Mouse (Mus musculus): ENCODE measurements around the gene Gm31371.
A peak's percentile ranks its signal among the peaks of the same experiment; 100 is the strongest.
"Not testable (repeated sequence)": the region's sequence is repeated elsewhere in the genome, so short reads cannot be mapped to it uniquely, and the experiment has no call there.

Gm31371 gene

DNA sequence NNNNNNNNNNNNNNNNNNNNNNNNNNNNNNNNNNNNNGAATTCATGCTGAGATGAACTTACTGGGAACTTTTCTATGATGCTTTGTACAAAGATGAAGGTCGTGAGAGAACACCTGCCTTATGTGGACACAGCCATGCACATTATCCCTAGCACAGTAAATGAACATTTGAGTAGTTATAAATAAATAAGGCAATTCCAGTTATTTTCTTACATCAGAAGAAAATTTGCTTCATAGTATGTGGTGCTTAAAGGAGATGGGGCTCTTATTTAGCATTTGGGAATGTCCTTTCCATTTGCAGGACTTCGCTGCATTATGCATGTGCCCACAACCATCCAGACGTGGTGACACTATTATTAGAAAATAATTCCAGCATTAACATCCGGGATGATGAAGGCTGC lies at the start of gene Gm31371:
Gm31371 (plus strand) TSS at position 301 of the 400 bp plus-strand sequence.
- not testable (repeated sequence) for DNase-seq (ENCODE audit: low spot score)

DNA sequence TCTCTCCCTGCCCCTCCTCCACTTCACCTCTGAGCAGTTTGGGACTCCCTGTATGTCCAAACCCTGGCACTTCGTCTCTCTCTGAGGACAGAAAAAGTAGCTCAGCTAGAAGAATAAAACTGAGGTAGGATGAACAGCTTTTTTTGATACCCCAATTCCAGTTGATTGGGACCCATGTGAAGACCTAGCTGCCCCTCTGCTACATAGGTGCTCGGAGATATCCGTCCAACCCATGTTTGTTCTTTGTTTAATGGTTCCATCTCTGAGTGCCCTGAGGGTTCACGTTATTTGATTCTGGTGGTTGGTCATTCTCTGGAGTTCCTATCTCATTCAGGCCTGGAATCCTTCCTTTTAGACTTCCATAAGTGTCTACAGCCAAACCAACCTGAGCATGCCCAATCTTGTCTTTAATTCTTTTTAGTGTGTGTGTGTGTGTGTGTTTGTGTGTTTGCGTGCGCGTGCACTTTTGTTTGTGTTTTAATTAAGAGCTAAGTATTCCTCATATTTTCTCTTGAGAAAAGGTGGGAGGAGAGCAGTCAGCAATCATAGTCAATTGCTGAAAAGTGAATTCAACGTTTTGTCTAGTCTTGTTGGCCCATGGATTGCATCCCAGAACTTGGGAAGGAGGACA lies 3.3 kb downstream of the Gm31371 start:
- not testable (repeated sequence) for DNase-seq (ENCODE audit: low spot score)

DNA sequence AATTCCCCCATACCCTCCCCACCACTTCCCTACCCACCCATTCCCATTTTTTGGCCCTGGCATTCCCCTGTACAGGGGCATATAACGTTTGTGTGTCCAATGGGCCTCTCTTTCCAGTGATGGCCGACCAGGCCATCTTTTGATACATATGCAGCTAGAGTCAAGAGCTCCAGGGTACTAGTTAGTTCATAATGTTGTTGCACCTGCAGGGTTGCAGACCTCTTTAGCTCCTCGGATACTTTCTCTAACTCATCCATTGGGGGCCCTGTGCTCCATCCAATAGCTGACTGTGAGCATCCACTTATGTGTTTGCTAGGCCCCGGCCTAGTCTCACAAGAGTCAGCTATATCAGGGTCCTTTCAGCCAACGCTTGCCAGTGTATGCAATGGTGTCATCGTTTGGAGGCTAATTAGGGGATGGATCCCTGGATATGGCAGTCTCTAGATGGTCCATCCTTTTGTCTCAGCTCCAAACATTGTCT lies 5.7 kb downstream of the Gm31371 start:
- not testable (repeated sequence) for DNase-seq (ENCODE audit: low spot score)

DNA sequence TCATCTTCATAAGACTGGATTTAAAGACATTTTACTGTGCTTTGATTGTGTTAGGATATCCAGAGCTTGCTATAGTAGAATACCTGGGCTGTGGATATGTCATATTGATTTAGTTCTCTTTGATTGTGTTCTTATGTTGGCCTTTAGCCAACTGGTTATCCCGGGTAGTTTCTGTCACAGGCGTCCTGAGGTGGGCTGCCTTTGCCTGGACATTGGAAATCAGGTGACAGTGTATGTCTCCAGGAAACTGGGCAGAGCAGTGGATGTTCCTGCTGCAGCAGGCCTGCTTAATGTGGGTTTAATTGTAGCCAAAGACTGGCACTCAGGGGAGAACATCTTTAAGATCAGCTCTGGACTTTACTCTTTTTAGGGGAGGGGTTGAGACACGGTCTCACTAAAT lies 15.9 kb downstream of the Gm31371 start:
- not testable (repeated sequence) for DNase-seq (ENCODE audit: low spot score)

DNA sequence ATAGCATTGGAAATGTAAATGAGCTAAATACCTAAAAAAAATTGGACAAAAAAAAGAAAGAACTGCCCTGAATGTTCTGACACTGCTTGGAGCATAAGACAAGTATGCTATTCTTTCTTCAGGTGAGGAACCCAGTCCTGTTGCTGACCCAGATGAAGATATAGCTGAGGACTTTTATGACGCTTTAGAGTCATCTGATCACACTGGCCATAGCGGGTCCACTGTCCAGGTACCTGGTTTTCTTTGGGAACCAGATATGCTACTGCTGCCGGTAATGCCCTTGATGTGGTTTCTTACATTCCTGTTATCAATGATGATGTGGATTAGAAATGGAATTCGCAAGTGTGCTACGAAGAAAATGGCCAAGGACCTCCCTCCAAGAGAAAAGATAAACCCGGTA lies 31.1 kb downstream of the Gm31371 start:
- DNase-seq (ENCODE audit: low spot score), result peak; percentile 12

DNA sequence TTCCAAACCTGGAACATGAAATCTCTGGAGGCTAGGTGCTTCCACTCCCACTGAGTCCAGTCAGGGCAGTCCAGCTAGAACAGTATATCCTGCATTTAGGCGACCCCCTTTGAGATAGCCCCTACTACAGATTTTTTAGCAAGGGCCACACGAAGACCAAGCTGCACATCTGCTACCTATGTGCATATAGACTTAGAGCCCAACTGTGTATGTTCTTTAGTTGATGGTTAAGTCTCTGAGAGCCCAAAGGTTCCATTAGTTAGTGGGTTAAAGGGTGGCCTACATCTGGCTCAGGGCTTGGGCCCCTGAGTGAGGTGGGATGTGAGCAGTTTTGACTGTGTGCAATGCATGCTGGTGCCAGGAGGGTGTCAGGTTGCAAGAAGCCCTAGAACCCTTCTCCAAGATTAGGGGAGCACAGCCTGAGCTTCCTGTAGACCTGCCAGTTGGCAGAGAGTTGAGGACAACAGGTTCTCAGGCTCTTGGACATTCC lies 32.4 kb downstream of the Gm31371 start:
- DNase-seq (ENCODE audit: low spot score), result peak; percentile 5

DNA sequence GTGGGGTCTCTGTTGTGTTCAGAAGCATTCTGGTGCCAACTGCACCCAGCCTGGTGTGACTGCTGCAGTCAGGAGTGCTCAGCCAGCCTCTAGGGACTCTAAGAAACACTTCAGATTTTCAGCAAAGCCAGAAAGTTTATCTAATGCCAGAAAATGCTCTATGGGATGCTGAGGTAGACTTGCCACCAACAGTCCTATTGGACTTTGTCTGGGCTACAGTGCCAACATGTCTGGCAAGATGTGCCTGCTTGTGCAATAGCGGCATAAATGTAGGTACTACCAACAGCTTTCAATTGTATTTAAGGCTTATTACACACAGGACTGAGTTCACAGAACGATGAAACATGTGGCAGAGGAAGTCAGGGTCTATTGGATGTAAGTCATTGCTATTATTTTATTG lies 57.7 kb downstream of the Gm31371 start:
- no peak for DNase-seq (ENCODE audit: low spot score)

DNA sequence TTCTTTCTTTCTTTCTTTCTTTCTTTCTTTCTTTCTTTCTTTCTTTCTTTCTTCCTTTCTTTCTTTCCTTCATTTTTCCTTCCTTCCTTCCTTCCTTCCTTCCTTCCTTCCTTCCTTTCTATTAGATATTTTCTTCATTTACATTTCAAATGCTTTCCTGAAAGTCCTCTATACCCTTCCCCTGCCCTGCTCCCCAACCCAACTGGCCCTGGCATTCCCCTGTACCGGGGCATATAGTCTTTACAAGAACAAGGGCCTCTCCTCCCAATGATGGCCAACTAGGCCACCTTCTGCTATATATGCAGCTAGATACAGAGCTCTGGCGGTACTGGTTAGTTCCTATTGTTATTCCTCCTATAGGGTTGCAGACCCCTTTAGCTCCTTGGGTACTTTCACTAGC lies 60.6 kb downstream of the Gm31371 start:
- not testable (repeated sequence) for DNase-seq (ENCODE audit: low spot score)

DNA sequence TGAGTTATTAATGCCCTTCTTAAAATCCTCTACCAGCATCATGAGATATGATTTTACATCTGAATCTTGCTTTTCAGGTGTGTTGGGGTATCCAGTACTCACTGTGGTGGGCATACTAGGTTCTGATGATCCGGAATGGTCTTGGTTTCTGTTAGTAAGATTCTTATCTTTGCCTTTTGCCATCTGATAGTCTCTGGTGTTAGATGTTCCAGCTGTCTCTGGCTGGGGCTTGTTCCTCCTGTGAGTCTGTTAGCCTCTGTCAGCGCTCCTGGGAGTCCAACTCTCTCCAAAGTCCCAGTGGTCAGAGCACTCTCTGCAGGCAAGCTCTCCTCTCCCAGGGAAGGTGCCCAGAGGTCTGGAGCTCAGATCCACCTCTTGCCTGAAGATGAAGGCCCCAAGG lies 65.0 kb downstream of the Gm31371 start:
- DNase-seq (ENCODE audit: low spot score), result peak; percentile 35

DNA sequence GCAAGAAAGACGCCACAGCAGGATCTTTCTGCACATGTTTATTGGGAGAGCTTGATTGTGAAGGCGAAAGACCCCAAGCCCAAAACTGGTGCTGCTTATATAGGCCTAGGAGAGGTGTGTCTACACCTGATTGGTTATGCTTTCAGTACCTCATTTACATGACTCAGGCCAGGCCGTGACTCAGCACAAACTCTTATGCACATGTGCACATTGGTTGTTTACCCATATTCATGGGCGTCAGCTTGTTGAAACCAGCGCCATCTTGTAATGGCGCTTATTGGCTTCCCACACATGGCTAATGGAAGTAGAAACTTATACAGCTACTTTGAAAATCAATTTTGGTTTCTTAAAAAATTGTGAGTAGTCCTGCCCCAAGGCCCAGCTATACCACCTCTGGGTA lies 72.0 kb downstream of the Gm31371 start:
- not testable (repeated sequence) for DNase-seq (ENCODE audit: low spot score)

Data from urinary bladder, postnatal 25 days (tissue).